Mouse (Mus musculus): ENCODE measurements around the gene Baz1b.

Baz1b gene

GRCm38 (mm10) chr5:135236571-135236970 lies 49.5 kb downstream of the Baz1b start:
- peak; percentile 26 for DNase-seq (ENCODE audit: low read depth)

DNA sequence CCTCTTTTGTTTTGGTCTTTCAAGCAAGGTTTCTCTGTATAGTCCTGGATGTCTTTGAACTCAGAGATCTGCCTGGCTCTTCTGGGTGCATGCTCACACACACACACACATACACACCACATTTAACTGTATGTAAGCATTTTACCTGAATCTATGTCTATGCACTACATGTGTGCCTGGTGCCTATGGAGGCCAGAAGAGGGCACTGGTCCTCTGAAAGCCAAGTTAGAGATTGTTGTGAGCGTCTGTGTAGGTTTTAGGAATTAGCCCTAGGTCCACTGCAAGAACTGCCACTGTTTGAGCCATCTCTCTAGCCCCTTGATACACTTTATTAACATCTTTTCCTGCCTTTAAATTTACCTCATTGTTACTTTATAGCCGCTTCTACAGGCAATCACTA lies 51.8 kb downstream of the Baz1b start:
- no peak for DNase-seq (ENCODE audit: low read depth)

- DNase-seq (ENCODE audit: low read depth), result no peak
Measured at GRCm38 (mm10) chr5:135241474-135241873, 54.4 kb downstream of the Baz1b start.

- no peak for DNase-seq (ENCODE audit: low read depth)
Measured at GRCm38 (mm10) chr5:135242136-135242535, 55.1 kb downstream of the Baz1b start.

GRCm38 (mm10) chr5:135242608-135243007 lies 55.5 kb downstream of the Baz1b start:
- no peak for DNase-seq (ENCODE audit: low read depth)

- no peak for DNase-seq (ENCODE audit: low read depth)
Measured at GRCm38 (mm10) chr5:135243166-135243565, 56.1 kb downstream of the Baz1b start.

GRCm38 (mm10) chr5:135246531-135246930 lies 59.5 kb downstream of the Baz1b start:
- DNase-seq (ENCODE audit: low read depth), result no peak

DNA sequence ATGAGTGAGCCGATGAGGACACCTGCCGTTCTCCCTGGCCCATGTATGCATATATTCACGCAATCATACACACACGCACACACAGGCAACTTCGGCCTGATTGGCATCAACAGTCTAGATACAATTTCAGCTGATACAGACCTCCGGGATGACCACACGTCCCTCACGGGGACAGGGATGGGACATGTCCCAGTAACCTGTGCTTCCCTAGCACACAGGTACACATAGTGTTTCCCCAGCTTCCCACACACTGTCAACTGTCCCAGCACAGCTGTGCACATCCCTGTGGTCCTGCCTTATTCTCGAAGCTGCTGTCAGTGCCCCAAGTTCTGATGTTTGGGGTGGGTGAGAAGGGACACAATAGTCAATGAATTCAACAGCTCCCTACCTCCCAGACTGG lies 60.3 kb downstream of the Baz1b start:
- no peak for DNase-seq (ENCODE audit: low read depth)

GRCm38 (mm10) chr5:135248956-135249676 lies 62.1 kb downstream of the Baz1b start:
- DNase-seq (ENCODE audit: low read depth), result no peak

DNA sequence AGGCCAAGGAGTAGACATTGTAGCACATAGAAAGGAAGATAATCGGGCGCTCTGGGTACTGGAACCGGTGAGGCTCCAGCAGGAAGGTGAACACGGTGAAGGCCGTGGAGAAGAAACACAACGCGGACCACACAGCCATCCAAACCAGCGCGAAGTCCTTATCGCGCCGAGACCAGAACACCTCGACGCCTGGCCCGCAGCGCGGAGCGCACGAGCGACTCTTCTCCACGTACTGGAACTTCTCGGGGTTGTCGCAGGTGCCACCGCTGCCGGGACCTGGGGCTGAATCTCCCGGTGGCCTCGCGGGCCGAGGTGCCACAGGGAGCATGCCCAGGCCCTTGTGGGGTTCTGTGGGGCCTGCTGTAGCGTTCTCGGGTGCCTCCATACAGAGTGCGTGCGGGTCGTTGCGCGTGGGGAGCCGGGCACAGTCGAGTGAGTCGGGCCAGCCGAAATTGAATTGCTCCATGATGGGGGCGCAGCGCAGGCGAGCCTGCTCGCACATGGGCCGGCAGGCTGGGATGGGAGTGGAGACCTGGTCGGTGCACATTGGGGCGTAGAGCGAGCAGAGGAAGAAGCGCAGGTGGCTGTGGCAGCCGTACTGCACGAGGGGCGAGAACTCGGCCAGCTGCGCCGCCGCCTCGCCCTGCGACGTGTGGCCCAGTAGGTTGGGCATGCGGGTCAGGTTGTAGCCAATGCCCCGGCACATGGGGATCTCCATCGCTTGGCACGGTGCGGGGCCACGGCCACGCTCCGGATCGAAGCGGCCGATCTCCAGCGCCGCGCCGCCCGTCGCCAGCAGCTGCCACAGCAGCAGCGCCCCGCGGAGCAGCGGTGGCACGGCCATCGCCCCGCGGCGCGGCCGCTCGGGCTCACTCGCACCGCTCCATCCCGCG lies 63.4 kb downstream of the Baz1b start:
- no peak for DNase-seq (ENCODE audit: low read depth)

DNA sequence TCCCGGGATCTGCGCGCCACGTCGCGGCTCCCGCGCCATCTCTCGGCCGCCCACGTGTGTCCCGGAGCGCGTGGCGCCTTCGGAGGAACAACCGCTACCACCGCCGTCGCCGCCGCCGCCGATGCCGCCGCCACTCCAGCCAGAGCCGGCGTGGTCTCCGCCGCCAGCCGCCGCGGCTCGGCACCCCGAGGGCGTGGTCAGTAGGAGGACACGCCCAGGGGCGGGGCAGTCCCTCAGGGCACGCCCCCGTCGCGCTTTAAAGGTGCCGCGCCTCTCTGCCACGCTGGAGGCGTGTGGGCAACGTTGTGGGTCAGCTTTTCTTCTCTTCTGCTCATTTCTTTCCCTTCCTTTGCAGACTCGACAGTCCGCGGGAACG lies 64.0 kb downstream of the Baz1b start, which contains the start of gene Fzd9:
TSS of gene Fzd9 (minus strand) at position 152 of the 376 bp plus-strand sequence.
- DNase-seq (ENCODE audit: low read depth), result no peak

DNA sequence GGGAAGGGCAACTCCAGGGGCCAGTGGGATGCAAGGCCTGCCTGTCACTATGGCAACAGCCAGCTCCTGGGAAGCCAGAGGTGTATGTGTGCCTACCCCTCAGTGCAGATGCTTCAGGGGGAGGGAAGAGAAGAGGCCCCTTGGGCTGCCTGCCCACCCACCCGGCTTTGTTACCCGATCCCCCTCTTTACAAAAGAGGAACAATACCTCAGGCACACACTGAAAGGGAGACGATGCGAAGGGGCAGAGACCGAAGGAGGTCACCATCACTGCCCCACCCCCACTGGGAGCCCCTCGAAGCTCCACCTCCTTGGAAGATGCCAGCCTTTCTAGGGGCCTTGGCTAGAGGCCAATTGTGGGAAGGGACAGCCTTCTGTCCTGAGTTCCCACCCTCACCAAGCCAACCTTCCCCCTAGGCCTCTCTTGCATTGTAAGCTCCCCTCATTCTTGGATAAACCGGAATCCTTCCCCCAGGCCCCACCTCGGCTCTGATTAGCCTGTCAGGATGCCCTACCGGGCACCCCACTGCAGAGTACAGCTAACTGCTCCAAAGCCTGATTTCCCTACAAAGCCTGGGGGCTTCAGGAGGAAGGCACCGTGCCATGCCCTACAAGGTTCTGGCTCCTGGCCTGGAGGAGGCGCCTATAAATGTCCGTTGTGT lies 66.8 kb downstream of the Baz1b start:
- no peak for DNase-seq (ENCODE audit: low read depth)

GRCm38 (mm10) chr5:135256166-135256565 lies 69.1 kb downstream of the Baz1b start:
- DNase-seq (ENCODE audit: low read depth), result no peak

DNA sequence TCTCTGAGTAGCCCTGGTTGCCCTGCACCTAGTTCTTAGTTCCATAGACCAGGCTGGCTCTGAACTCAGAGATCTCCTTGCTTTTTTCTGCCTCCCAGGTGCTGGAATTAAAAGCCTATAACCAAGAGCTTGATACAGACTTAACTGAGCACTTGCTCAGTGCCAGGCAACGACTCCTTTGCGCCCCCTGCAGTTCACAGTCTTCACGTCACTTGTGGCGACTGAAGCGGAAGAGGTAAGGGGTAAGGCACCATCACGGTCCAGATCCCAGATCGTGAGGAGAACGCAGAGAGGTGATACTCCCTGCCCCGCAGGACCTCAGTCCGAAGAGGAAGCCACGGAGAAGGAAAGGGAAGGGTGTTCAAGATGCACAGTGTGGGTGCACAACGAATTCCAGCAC lies 70.5 kb downstream of the Baz1b start:
- no peak for DNase-seq (ENCODE audit: low read depth)

DNA sequence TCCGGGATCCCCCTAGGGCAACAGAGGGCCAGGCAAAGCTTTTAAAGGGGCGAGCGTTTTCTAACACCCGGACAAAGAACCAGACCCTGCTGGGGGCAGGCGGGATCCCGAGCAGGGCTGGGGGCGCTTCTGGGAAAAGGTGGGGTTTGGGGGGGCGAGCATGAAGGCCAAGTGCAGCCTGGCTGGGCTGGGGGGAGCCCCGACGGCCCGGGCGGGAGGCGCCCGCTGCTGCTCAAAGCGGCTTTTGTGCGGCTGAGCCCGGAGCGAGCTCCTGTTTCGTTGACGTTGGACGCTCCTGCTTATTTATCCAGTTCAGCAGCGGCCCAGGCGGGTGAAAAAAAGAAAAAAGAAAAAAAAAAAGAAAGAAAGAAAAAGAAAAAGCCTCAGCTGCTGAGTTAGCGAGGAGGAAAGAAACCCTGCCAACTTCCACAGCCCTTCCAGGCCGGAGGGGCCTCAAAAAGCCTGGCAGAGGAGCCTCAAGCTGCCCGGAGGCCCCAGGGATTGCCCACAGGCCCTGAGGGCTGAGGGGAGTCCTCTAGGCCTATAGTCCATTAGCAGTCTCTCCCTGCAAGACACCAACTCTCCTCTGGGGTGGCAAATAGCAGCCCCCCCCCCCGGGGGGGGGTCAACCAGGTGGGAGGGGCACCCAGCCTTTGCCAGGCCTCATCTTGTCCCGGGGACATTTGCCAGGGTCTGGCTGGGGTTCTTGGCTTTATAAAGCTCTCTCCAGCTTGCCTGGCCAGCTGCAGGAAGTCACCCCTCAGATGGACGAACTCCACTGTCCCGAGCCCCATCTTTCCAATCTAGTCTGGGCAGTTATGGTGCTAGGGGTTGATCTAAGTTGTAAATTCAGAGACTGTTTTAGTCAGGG lies 71.5 kb downstream of the Baz1b start:
- DNase-seq (ENCODE audit: low read depth), result no peak

GRCm38 (mm10) chr5:135263866-135264503 lies 76.9 kb downstream of the Baz1b start:
- peak; percentile 73 for DNase-seq (ENCODE audit: low read depth)

DNA sequence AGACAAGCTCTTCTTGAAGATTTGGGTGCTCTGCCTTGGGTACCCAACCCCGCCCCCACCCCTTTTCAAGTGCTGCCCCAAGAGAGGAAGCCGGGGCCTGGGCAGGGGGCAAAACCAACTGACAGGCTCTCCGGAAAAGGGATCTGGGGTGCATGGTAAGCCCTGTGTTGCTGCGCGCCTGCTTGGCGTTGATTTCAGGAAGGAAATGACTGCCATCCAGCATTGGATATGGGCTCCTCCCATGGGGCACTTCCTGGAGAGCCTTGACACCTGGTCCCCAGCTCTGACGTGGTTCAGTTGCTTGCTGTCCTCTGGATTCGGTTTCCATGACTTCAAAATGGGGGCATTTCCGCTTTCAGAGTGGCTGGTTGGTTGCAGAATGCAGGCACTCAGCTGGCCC lies 77.5 kb downstream of the Baz1b start:
- no peak for DNase-seq (ENCODE audit: low read depth)

- no peak for DNase-seq (ENCODE audit: low read depth)
Measured at GRCm38 (mm10) chr5:135269451-135269850, 82.4 kb downstream of the Baz1b start.

DNA sequence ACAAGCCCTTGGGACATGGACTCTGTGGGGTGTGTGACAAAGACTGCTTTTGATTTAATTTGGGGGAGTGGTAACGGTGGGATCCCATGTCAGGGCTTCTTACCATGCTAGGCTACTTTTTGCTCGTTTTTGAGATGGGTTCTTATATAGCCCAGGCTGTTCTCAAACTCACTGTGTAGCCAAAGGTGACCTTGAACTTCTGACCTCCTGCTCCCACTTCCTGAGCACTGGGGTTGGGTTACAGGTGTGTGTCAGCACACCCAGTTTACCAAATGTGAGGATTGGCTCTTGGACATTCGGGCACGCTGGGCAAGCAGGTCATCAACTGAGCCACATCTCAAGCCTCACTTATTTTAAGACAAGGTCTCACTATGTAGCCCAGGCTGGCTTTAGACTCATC lies 83.3 kb downstream of the Baz1b start:
- no peak for DNase-seq (ENCODE audit: low read depth)

DNA sequence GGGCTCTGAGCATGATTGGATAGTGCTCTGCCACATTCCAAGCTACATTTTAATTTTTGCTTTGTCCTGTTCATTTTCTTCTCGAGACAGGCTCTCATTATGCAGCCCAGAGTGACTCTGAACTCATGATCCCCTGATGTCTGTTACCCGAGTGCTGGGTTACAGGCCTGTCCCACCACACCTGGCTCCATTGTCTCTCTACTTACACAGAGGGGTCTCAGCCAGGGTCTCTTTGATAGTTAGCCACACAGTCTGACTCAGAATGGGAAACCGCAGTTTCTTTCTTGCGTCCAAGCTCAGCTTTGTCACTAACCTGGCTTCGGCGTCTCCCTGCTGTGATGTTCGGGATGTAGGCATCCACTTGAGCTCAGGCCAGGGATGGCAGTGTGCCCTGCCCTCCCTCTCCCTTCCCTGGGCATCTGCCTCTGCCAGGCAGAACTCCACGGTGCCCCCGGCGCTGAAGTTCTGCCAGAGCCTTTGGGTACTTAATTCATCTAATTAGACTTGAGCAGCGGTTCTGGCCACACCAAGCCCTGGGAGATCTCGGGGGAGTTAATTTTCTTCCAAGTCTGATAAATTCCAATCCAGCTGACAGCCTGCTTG lies 84.6 kb downstream of the Baz1b start:
- no peak for DNase-seq (ENCODE audit: low read depth)

All from fibroblast of lung, adult 2 months (primary cell).